Mouse (Mus musculus): ENCODE results near the gene 2310022B05Rik. TPM values are rescaled to one million over a fixed set of nuclear protein-coding genes. Genes with fewer than 3 reads are reported as not detected.

2310022B05Rik gene
- polyA plus RNA-seq, 1 experiment from 2014 or later = 27.3 TPM

DNA sequence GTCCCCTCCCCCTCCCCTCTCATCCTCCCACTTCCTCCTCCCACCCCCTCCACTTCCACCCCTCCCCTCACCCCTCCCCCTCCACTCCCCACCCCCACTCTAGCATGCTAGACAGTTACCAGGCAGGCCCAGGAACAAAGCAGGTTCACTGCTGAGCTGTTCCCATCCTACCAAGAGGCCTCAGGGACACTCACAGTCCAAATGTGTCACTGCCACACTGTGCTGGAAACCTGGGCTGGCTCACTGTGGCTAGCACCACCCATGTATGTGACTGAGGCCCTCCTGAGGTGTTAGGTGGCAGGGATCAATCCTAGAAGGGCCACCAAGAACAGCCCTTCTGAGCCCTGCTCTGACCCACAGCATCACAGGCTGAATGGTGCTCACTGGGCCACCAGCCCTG is 14.9 kb downstream of the 2310022B05Rik start:
- Histone ChIP-seq H3K4me2 (replicated peaks) (no peak overlapping the region), H3K4me1 (replicated peaks; ENCODE audit: control insufficient read depth, insufficient read depth, low read length) (peaks cover 23% of the 10 kb centered on the region), H3K27me3 (ENCODE audit: control insufficient read depth, insufficient read depth, low read length) (no peaks in the 10 kb centered on the region), H3K27ac (no peak overlapping the region), H3K36me3 (replicated peaks; ENCODE audit: control insufficient read depth, insufficient read depth) (peaks cover 7% of the 10 kb centered on the region), H3K9ac (no peak overlapping the region), H3K4me3 (replicated peaks; ENCODE audit: low read length) (no peak overlapping the region), H3K9me3 (ENCODE audit: control insufficient read depth, low read length) (no peaks in the 10 kb centered on the region)
- DNase-seq (ENCODE audit: low spot score) (no peak), ATAC-seq (ENCODE audit: low FRiP score) (no peak)

DNA sequence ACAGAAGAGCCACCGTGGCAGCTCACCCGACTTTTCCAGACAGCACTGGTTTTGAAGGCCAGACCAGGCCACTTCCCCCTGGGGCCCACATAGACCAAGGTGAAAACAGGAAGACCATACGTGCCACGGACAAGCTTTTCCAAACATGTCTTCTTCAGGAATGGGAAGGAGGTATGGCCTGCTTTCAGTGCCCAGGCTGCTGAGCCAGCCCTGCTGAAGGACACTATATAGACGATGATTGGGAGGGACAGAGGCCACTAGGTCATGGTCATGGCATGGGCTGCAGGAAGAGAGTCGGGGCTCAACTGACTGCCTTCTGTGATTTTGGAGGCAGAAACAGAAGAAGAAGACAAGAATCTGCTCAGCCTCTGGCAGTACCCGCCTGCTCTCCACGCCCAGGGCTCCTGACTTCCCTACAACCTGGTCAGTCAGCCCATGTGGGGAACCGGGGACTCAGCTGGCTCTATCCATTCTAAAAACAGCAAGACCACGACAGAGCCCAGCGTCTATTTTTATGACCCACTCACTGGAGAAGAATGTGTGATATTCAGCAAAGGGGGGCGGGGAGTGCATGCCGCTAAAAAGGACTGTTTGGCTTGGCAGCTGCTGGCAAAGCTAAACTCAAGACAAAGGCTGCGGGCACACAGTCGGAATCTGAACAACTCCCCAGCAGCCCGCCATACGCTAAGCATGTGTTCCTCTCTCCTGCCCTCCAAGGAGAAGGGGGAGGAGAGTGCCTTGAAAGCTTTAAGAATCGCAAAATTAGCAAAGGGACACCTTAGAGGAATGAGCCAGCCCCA is 19.4 kb downstream of the 2310022B05Rik start:
- Histone ChIP-seq H3K27ac (peak overlapping the region; percentile 0; the same call in 1 of the 2 replicates), H3K4me2 (replicated peaks) (0 out of 2 replicates have a peak overlapping the region, but pooled peaks have one; percentile 3), H3K4me1 (replicated peaks; ENCODE audit: control insufficient read depth, insufficient read depth, low read length) (peaks cover 21% of the 10 kb centered on the region), H3K4me3 (replicated peaks; ENCODE audit: low read length) (no peak overlapping the region), H3K27me3 (ENCODE audit: control insufficient read depth, insufficient read depth, low read length) (no peaks in the 10 kb centered on the region), H3K36me3 (replicated peaks; ENCODE audit: control insufficient read depth, insufficient read depth) (peaks cover 12% of the 10 kb centered on the region), H3K9me3 (ENCODE audit: control insufficient read depth, low read length) (no peaks in the 10 kb centered on the region), H3K9ac (no peak overlapping the region)
- WGBS = 55% methylated on average over 18 of the region's 18 CpGs
- peak; percentile 63 for ATAC-seq (ENCODE audit: low FRiP score)
- DNase-seq (ENCODE audit: low spot score) = peak; percentile 43

DNA sequence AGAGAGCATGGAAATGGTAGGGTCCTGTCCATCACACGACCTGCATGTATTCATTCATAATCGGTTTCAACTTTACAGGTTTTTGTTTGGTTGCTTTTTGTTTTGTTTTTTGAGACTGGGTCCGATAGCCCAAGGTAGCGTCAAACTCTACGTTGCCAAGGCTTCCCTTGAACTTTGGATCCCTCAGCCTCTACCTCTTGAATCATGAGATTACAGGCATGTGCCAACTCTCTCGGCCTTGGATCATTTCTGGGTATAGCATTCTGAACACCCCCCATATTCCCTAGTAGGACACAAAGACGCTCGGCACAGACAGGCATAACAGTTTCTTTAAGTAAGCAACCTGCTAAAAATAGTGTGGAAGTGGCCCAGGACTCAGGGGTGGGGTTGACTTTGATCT is 21.6 kb downstream of the 2310022B05Rik start:
- H3K4me1 ChIP-seq (replicated peaks; ENCODE audit: control insufficient read depth, insufficient read depth, low read length) = peaks cover 16% of the 10 kb centered on the region
- H3K9ac ChIP-seq = no peak overlapping the region
- 95% methylated on average over 8 of the region's 8 CpGs for WGBS
- H3K27me3 ChIP-seq (ENCODE audit: control insufficient read depth, insufficient read depth, low read length) = no peaks in the 10 kb centered on the region
- H3K27ac ChIP-seq = no peak overlapping the region
- DNase-seq (ENCODE audit: low spot score) (no peak), ATAC-seq (ENCODE audit: low FRiP score) (no peak)
- peaks cover 33% of the 10 kb centered on the region for H3K36me3 ChIP-seq (replicated peaks; ENCODE audit: control insufficient read depth, insufficient read depth)
- H3K4me2 ChIP-seq (replicated peaks) = no peak overlapping the region
- no peaks in the 10 kb centered on the region for H3K9me3 ChIP-seq (ENCODE audit: control insufficient read depth, low read length)
- no peak overlapping the region for H3K4me3 ChIP-seq (replicated peaks; ENCODE audit: low read length)

DNA sequence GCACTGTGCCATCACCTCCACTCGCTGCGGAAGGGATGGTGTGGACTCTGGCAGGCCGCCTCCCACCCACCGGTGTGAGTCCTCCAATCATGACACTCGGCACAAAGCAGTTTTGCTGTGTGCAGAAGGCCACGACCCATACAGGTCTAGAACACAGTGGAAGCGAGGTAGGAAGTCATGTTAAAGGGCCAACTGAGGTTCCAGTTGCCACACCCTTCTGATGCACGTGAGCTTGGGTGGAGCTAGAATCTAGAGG is 28.0 kb downstream of the 2310022B05Rik start:
- DNase-seq (ENCODE audit: low spot score) (no peak), ATAC-seq (ENCODE audit: low FRiP score) (no peak)
- Histone ChIP-seq H3K27ac (no peak overlapping the region), H3K27me3 (ENCODE audit: control insufficient read depth, insufficient read depth, low read length) (no peaks in the 10 kb centered on the region), H3K4me1 (replicated peaks; ENCODE audit: control insufficient read depth, insufficient read depth, low read length) (no peaks in the 10 kb centered on the region), H3K36me3 (replicated peaks; ENCODE audit: control insufficient read depth, insufficient read depth) (peaks cover 46% of the 10 kb centered on the region), H3K4me3 (replicated peaks; ENCODE audit: low read length) (no peak overlapping the region), H3K4me2 (replicated peaks) (no peak overlapping the region), H3K9ac (no peak overlapping the region), H3K9me3 (ENCODE audit: control insufficient read depth, low read length) (no peaks in the 10 kb centered on the region)
- 88% methylated on average over 8 of the region's 8 CpGs for WGBS

DNA sequence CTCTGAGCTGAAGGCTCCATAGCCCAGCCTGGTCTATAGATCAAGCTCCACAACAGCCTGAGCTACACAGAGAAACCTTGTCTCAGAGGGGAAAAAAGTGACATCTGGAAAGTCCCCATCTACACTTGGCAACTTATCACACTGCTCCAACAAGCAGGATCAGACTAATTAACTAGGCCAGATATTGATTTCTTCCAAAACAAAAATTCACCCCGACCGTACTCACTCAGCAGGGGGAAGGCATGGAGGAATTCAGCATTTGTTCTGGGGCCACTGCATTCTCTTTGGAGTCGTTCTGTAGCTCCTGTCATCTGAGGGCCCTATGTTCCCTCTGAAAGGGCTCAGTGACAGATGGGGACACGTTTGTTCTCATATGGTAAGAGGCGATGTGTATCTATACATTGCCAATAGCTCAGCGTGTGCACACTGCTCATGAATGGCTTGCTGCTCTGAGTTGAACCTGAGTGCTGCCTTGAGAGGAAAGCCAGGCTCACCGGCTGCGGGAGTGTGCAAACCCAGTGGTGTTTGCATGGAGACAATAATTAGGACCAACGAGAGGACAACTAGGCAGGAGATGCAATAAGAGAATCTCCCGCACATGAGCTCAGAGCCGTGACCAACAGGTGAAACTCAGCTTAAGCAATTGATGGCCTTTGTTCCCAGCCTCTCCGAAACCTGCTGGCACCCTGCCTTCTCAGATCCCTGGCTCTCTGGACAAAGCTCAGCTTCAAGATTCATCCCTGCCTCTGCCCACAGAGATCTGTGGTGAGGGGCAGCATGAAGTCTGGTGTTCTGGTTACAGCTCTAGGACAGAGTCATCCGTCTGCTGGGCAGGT is 28.5 kb downstream of the 2310022B05Rik start:
- Histone ChIP-seq H3K36me3 (replicated peaks; ENCODE audit: control insufficient read depth, insufficient read depth) (peaks cover 43% of the 10 kb centered on the region), H3K9ac (no peak overlapping the region), H3K27ac (no peak overlapping the region), H3K4me3 (replicated peaks; ENCODE audit: low read length) (no peak overlapping the region), H3K4me2 (replicated peaks) (no peak overlapping the region), H3K27me3 (ENCODE audit: control insufficient read depth, insufficient read depth, low read length) (no peaks in the 10 kb centered on the region), H3K4me1 (replicated peaks; ENCODE audit: control insufficient read depth, insufficient read depth, low read length) (no peaks in the 10 kb centered on the region), H3K9me3 (ENCODE audit: control insufficient read depth, low read length) (no peaks in the 10 kb centered on the region)
- 66% methylated on average over 13 of the region's 13 CpGs for WGBS
- no peak for ATAC-seq (ENCODE audit: low FRiP score)
- no peak for DNase-seq (ENCODE audit: low spot score)

DNA sequence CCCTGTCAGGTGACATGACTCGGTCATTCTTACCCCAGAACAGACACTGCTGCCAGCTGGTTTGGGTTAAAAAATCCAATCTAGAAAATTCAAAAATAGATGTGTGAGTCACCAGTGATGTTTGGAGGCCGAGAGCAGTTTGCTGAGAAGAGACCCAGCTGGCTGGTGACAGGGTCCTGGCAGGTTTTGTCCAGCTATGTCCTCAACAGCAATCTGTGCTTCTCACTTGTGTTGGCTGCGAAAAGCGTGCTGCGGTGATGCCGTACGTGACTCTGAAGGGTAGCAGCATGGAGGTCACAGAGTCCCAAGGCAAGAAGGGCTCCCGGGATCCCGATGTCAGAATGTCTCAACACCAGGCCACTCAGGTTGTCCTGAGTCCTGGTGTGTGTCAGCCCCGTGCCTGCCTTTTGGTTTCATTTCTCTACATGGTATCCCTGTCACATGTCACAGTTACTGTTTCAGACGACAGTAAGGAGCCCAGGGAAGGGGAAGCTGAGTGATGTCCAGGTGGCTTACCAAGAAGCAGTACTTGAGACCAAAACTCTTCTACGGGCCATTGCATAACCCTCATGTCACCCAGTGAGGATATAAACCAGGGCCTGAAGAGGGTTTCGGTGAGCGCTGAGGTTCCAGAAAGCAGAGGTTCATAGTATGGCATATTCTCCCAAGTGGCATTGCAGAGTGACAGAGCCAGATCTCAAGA is 30.0 kb downstream of the 2310022B05Rik start:
- 87% methylated on average over 14 of the region's 14 CpGs for WGBS
- Histone ChIP-seq H3K4me1 (replicated peaks; ENCODE audit: control insufficient read depth, insufficient read depth, low read length) (no peaks in the 10 kb centered on the region), H3K4me2 (replicated peaks) (no peak overlapping the region), H3K27me3 (ENCODE audit: control insufficient read depth, insufficient read depth, low read length) (no peaks in the 10 kb centered on the region), H3K4me3 (replicated peaks; ENCODE audit: low read length) (no peak overlapping the region), H3K9ac (no peak overlapping the region), H3K36me3 (replicated peaks; ENCODE audit: control insufficient read depth, insufficient read depth) (peaks cover 28% of the 10 kb centered on the region), H3K9me3 (ENCODE audit: control insufficient read depth, low read length) (no peaks in the 10 kb centered on the region), H3K27ac (no peak overlapping the region)
- DNase-seq (ENCODE audit: low spot score) (no peak), ATAC-seq (ENCODE audit: low FRiP score) (no peak)

DNA sequence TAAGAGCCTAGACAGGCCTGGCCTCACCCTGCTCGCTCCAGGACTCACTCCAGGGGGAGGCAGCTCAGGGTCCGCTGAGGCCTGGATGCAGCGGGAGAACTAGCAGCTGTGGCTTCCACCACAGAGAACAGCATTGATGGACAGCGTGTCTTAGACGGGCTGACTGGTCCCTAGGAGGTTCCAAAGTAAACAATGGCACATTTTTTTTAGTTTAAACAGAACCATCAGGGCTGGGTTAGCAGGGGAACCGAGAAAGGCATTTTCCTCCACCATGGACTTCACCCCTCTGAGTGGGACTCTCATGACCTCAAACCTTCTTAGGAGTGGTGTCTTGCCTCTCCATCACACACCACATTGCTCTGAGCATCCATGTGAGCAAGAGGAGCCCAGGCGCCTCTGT is 31.2 kb downstream of the 2310022B05Rik start:
- Histone ChIP-seq H3K36me3 (replicated peaks; ENCODE audit: control insufficient read depth, insufficient read depth) (peaks cover 17% of the 10 kb centered on the region), H3K4me1 (replicated peaks; ENCODE audit: control insufficient read depth, insufficient read depth, low read length) (no peaks in the 10 kb centered on the region), H3K9ac (no peak overlapping the region), H3K9me3 (ENCODE audit: control insufficient read depth, low read length) (no peaks in the 10 kb centered on the region), H3K4me2 (replicated peaks) (no peak overlapping the region), H3K27me3 (ENCODE audit: control insufficient read depth, insufficient read depth, low read length) (no peaks in the 10 kb centered on the region), H3K27ac (peak overlapping the region; percentile 57; the same call in 1 of the 2 replicates), H3K4me3 (replicated peaks; ENCODE audit: low read length) (no peak overlapping the region)
- 52% methylated on average over 7 of the region's 7 CpGs for WGBS
- no peak for DNase-seq (ENCODE audit: low spot score)
- no peak for ATAC-seq (ENCODE audit: low FRiP score)

DNA sequence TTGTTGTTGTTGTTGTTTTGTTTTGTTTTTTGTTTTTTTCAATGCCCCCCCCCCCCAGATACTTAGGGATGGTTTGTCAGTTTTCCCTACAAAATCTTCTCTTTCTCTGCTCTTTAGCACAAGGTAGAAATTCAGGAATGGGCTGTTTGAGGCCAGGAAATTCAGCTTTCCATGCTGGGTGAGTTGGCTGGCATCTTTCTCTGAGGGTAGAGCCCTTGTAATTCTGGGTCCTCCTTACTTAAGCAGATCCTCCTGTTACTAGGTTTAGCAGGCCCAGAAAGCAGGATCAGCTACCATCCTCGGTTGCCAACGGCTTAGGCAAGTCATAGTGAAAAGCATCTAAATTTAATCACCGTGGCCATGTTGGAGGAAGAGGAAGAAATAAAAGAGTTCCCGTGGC is 32.3 kb downstream of the 2310022B05Rik start:
- no peak overlapping the region for H3K27ac ChIP-seq
- no peak overlapping the region for H3K9ac ChIP-seq
- DNase-seq (ENCODE audit: low spot score) (no peak), ATAC-seq (ENCODE audit: low FRiP score) (no peak)
- no peak overlapping the region for H3K4me2 ChIP-seq (replicated peaks)
- H3K27me3 ChIP-seq (ENCODE audit: control insufficient read depth, insufficient read depth, low read length) = no peaks in the 10 kb centered on the region
- H3K4me3 ChIP-seq (replicated peaks; ENCODE audit: low read length) = no peak overlapping the region
- WGBS = 73% methylated on average over 4 of the region's 4 CpGs
- no peaks in the 10 kb centered on the region for H3K9me3 ChIP-seq (ENCODE audit: control insufficient read depth, low read length)
- peaks cover 6% of the 10 kb centered on the region for H3K36me3 ChIP-seq (replicated peaks; ENCODE audit: control insufficient read depth, insufficient read depth)
- no peaks in the 10 kb centered on the region for H3K4me1 ChIP-seq (replicated peaks; ENCODE audit: control insufficient read depth, insufficient read depth, low read length)

DNA sequence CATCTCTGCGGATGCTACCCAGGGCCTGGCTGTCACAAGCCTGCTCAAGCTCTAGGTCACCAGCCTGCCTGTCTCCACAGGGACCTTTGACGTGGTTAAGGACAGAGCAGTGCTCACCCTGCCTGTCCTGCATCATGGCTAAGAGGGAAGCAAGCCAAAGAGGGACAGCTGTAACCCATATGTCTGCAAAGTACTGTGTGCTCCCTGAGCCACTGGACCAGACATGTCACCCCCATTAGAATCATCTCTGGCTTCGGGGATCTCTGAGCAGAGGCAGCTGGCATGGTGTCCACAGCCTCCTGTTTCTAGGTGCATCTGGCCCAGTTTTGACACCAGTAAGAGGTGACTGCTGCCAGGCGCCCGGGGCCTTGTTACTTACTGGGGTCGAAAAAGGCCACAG is 32.7 kb downstream of the 2310022B05Rik start:
- Histone ChIP-seq H3K27me3 (ENCODE audit: control insufficient read depth, insufficient read depth, low read length) (no peaks in the 10 kb centered on the region), H3K9me3 (ENCODE audit: control insufficient read depth, low read length) (no peaks in the 10 kb centered on the region), H3K4me1 (replicated peaks; ENCODE audit: control insufficient read depth, insufficient read depth, low read length) (no peaks in the 10 kb centered on the region), H3K36me3 (replicated peaks; ENCODE audit: control insufficient read depth, insufficient read depth) (peaks cover 2% of the 10 kb centered on the region), H3K9ac (no peak overlapping the region), H3K27ac (no peak overlapping the region), H3K4me2 (replicated peaks) (no peak overlapping the region), H3K4me3 (replicated peaks; ENCODE audit: low read length) (no peak overlapping the region)
- ATAC-seq (ENCODE audit: low FRiP score) (no peak), DNase-seq (ENCODE audit: low spot score) (no peak)
- WGBS = 72% methylated on average over 6 of the region's 6 CpGs

Data from hindbrain, embryonic 14.5 days (tissue).